Mouse (Mus musculus) intestine, embryonic 16.5 days (tissue): ENCODE measurements at regions not wholly inside any gene's neighbourhood (a gene's known extent, or its start where the extent isn't known, plus 50 kb on each side); places are given as distances from the start of the nearest gene placed in this dataset.

Experiments used
- ATAC-seq: fragments of 200-750 bp; cut with Nextera tagmentation; 2 replicates; pipeline ENCODE4 v1.8.0; 2017; ENCODE audit warnings: moderate TSS enrichment, moderate library complexity
- H3K27ac ChIP-seq: fragments of 300-500 bp; sonication (generic); 2 replicates; pipeline ENCODE4 v1.5.1; 2014; ENCODE audit warnings: mild to moderate bottlenecking, low read length
- H3K27me3 ChIP-seq: fragments of 300-500 bp; sonication (generic); replicated peaks from 2 replicates; pipeline ENCODE4 v1.6.1; 2014; ENCODE audit warnings: low read length, control low read depth, mixed read lengths; ENCODE audit not compliant: control insufficient read depth, insufficient read depth
- H3K36me3 ChIP-seq: fragments of 300-500 bp; sonication (generic); 2 replicates; pipeline ENCODE4 v1.6.1; 2014; ENCODE audit warnings: low read length, control low read depth; ENCODE audit not compliant: control insufficient read depth, insufficient read depth
- H3K4me1 ChIP-seq: fragments of 300-500 bp; sonication (generic); 2 replicates; pipeline ENCODE4 v1.6.1; 2014; ENCODE audit warnings: low read length, control low read depth, mixed read lengths; ENCODE audit not compliant: control insufficient read depth, insufficient read depth
- H3K4me2 ChIP-seq: fragments of 300-500 bp; sonication (generic); 2 replicates; pipeline ENCODE4 v1.6.1; 2014; ENCODE audit warnings: low read depth, low read length, control low read depth
- H3K4me3 ChIP-seq: fragments of 300-500 bp; sonication (generic); 2 replicates; pipeline ENCODE4 v1.5.1; 2014; ENCODE audit warnings: mild to moderate bottlenecking, low read length
- H3K9ac ChIP-seq: fragments of 300-500 bp; sonication (generic); 2 replicates; pipeline ENCODE4 v1.6.1; 2014; ENCODE audit warnings: low read depth, low read length
- H3K9me3 ChIP-seq: fragments of 300-500 bp; sonication (generic); 2 replicates; pipeline ENCODE4 v1.6.1; 2016; ENCODE audit warnings: low read length, control low read depth; ENCODE audit not compliant: control insufficient read depth
- WGBS: fragments of 180-500 bp; shearing (Covaris S2); extraction: QIAGEN DNeasy Blood & Tissue Kit; methylation state at CpG from one replicate; pipeline ENCODE4 v1.1.7; 2014; 5-methylcytosine and 5-hydroxymethylcytosine counted together

DNA sequence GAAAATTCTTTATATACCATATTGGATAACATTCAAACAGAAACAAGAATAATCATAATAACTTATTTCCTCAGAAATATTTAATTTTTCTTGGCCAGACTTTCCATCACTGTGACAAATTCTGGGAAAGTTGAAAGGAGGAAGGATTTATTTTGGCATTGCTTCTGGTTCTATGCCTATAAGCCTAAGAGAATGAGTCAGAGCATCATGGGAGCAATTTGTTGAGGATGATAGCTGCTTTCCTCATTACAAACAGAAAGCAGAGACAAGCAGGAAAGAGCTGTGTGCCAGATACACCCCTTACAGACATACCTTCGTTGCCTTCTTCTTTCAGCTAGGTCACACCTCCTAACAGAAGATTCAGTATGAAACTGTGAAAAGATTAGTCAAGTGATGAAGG is 115.3 kb downstream of the Rgs21 start:
- H3K4me2 ChIP-seq = no peak overlapping the region
- H3K36me3 ChIP-seq = no peaks in the 10 kb centered on the region
- H3K9me3 ChIP-seq = no peaks in the 10 kb centered on the region
- no peak overlapping the region for H3K9ac ChIP-seq
- WGBS = 38% methylated on average over 1 of the region's 1 CpGs
- H3K4me1 ChIP-seq = no peaks in the 10 kb centered on the region
- no peaks in the 10 kb centered on the region for H3K27me3 ChIP-seq
- no peak overlapping the region for H3K4me3 ChIP-seq
- ATAC-seq = no peak
- no peak overlapping the region for H3K27ac ChIP-seq

DNA sequence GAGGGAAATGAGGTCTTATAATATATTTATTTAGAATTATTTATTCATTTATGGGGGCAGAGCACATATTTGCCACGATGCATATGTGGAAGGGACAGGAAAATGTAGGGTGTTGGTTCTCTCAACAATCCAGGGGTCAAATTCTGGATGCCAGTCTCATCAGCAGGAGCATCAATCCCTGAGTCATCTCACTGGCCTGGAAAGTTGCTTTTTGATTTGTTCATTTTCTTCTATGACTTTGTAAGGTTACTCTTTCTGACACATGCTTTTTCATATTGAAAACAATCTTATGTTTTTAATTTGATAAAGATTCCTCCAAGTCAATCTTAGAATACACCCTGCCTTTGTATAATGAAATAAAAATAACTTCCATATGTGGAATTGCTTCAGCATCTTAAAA is 115.7 kb downstream of the Rgs21 start:
- Histone ChIP-seq H3K27me3 (no peaks in the 10 kb centered on the region), H3K9me3 (no peaks in the 10 kb centered on the region), H3K27ac (no peak overlapping the region), H3K9ac (no peak overlapping the region), H3K4me1 (no peaks in the 10 kb centered on the region), H3K36me3 (no peaks in the 10 kb centered on the region), H3K4me2 (no peak overlapping the region), H3K4me3 (no peak overlapping the region)
- 66% methylated on average over 1 of the region's 1 CpGs for WGBS
- no peak for ATAC-seq

DNA sequence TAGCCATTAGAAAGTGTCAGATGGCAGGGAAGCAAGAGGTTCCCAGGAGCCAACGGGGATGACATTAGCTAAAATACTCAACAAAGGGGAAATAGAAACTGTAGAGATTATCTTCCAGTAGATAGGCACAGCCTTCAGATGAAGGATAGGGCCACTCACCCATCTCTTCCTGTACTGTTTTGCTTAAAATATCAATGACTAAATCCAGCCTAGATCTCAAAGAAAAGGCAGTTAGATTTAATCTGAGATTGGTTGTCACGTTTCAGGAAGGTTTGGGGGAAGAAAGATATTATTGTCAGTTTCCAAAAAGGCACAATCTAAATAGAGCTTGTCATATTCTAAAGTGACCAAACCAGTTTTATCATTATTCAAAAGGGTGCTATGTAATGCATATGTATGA is 130.8 kb downstream of the Rgs21 start:
- Histone ChIP-seq H3K27me3 (no peaks in the 10 kb centered on the region), H3K4me1 (no peaks in the 10 kb centered on the region), H3K27ac (no peak overlapping the region), H3K36me3 (no peaks in the 10 kb centered on the region), H3K4me3 (no peak overlapping the region), H3K9ac (no peak overlapping the region), H3K4me2 (no peak overlapping the region), H3K9me3 (no peaks in the 10 kb centered on the region)
- no peak for ATAC-seq
- 78% methylated on average over 2 of the region's 2 CpGs for WGBS

DNA sequence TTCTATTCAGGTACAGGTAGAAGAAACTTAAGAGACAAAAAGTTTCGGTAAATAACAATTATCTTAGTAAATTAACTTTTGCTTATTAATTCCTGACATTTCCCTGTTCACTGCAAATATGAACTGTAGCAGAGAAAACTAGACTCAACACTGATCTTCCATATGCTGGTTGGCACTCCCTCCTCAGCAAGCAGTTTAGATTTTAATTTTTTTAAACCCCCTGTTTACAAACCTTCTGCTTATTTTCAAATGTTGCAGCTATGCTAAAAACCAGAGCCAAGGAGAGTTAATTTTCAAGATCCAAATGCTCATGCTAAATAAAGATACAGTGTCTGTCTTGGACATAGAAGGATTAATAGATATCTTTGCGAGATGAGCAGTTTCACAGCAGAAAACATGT is 134.7 kb downstream of the Rgs21 start:
- WGBS = 87% methylated on average over 2 of the region's 2 CpGs
- Histone ChIP-seq H3K9me3 (no peaks in the 10 kb centered on the region), H3K4me1 (no peaks in the 10 kb centered on the region), H3K9ac (no peak overlapping the region), H3K27ac (no peak overlapping the region), H3K36me3 (no peaks in the 10 kb centered on the region), H3K27me3 (no peaks in the 10 kb centered on the region), H3K4me2 (no peak overlapping the region), H3K4me3 (no peak overlapping the region)
- ATAC-seq = no peak

DNA sequence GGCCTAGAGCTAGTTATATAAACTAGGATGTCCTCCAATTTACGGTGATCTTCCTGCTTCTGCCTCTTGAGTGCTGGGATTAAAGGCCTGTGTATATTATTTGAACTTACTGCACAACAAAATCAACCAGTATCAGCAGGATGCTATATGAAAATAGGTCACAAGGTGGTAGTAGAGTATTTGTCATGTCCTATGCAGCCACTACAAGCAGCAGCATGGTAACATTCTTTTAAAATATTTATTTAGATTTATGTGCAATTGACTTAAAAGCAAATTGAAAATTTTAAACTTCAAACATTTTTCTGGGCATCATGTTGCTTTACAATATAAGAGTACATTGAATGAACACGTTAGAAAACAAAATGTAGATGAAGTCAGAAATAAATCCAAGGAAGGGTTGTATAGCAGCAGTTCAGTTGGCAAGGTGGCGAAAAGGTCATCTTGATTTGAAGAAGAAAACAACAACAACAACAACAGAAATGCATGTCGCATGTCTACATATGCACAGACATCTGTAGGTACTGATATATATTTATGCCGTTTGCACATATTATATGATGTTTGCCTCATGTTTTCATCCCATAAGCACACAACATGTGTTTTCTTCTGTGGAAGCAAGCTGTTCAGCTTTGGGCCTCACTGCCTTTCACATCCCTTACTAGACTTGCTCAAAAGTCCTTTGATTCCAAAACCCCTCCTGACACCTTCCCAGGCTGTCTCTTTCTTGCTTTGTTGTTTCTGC is 135.8 kb downstream of the Rgs21 start:
- H3K27ac ChIP-seq = no peak overlapping the region
- H3K4me3 ChIP-seq = no peak overlapping the region
- no peak overlapping the region for H3K9ac ChIP-seq
- H3K27me3 ChIP-seq = no peaks in the 10 kb centered on the region
- H3K4me1 ChIP-seq = no peaks in the 10 kb centered on the region
- H3K9me3 ChIP-seq = no peaks in the 10 kb centered on the region
- no peaks in the 10 kb centered on the region for H3K36me3 ChIP-seq
- no peak for ATAC-seq
- H3K4me2 ChIP-seq = no peak overlapping the region
- 80% methylated on average over 5 of the region's 5 CpGs for WGBS

DNA sequence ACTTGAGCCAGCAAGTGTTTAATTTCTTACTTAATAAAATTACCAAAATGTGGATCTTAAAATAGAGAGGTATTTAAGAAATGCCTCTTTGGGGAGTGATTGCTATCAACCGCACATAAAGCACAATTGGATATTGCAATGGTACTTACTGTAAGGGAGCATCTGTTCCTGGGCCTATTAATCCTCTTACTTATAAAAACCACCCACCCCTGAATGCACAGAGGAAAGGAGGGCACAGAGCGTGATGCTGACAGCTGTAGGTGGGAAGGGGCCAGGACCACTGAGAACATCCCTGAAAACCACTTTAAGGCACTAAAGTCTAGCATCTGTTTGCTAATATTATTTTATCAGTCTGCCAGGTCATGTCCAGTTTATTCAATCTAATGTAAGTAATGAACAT is 146.1 kb downstream of the Rgs21 start:
- H3K4me3 ChIP-seq = no peak overlapping the region
- WGBS = 79% methylated on average over 2 of the region's 2 CpGs
- H3K9me3 ChIP-seq = no peaks in the 10 kb centered on the region
- no peak for ATAC-seq
- H3K9ac ChIP-seq = no peak overlapping the region
- no peak overlapping the region for H3K27ac ChIP-seq
- no peaks in the 10 kb centered on the region for H3K36me3 ChIP-seq
- H3K4me2 ChIP-seq = no peak overlapping the region
- no peaks in the 10 kb centered on the region for H3K4me1 ChIP-seq
- H3K27me3 ChIP-seq = no peaks in the 10 kb centered on the region

DNA sequence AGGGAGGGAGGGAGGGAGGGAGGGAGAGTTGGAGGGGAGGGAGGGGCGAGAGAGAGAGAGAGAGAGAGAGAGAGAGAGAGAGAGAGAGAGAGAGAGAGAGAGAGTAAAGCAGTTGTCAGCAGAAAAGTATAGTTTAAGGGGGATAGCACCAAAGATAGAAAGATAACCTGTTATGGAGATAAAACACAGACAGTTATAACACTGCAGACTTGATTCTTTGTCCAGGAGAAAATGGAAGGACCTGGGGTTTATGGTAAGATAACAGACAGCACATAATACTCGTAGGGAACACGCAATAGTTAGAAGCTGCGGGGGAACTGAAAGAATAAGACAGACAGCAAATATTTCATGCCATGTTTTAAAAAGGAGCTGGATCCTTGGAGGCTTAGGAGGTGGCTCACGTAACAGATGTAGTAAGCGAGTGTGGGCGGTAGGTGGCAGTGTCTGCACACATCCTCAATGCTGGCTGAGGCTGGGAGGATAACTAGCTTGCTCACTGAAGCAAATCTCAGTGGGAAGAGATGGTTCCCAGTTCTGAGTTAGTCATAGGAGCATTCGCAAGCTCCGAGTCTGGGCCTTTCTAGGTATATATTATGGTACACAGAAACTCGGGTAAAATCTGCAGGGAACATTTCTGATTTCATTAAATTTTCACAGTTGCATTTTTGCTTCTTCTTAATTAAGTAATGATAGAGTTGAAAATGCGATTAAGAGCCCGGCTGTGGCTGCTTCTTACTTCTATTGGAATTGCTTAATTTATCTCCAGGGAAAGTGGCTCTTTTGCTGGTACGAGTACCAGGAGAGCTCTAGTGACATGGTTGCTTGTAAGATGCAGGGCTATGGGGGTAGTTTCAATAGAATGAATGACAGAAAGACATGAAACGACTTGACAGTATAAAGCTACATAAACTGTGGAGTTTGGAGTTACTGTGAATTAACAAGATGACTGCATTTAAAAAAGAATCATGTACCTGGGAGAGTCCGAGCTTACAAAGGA is 157.6 kb upstream of the Rgs1 start:
- peak; percentile 89 for ATAC-seq
- 33% methylated on average over 15 of the region's 15 CpGs for WGBS
- H3K4me1 ChIP-seq = no peaks in the 10 kb centered on the region
- H3K27ac ChIP-seq = no peak overlapping the region
- H3K4me2 ChIP-seq = no peak overlapping the region
- H3K4me3 ChIP-seq = no peak overlapping the region
- no peaks in the 10 kb centered on the region for H3K27me3 ChIP-seq
- no peaks in the 10 kb centered on the region for H3K9me3 ChIP-seq
- no peak overlapping the region for H3K9ac ChIP-seq
- no peaks in the 10 kb centered on the region for H3K36me3 ChIP-seq

DNA sequence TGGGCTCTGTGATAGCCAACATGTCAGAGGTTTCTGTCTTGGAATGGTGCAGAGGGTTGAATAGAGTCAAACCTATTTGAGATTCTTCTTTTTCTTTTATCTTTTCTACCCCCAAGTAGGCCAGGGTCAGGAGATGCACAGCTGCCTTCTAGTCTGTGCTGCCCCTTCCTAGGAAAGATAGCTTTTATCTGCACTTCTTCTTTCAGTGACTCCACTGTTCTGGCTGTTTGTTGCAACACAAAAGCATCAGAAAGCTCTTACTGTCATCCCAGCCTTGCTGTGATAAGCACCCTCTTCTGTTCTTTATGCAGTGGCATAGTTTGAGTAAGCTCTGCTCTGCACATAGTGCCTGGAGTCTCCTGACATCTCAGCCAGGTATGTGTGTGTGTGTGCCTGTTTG is 156.7 kb upstream of the Rgs1 start:
- Histone ChIP-seq H3K4me1 (no peaks in the 10 kb centered on the region), H3K4me3 (no peak overlapping the region), H3K4me2 (no peak overlapping the region), H3K9me3 (no peaks in the 10 kb centered on the region), H3K27ac (no peak overlapping the region), H3K9ac (no peak overlapping the region), H3K36me3 (no peaks in the 10 kb centered on the region), H3K27me3 (no peaks in the 10 kb centered on the region)
- ATAC-seq = no peak

DNA sequence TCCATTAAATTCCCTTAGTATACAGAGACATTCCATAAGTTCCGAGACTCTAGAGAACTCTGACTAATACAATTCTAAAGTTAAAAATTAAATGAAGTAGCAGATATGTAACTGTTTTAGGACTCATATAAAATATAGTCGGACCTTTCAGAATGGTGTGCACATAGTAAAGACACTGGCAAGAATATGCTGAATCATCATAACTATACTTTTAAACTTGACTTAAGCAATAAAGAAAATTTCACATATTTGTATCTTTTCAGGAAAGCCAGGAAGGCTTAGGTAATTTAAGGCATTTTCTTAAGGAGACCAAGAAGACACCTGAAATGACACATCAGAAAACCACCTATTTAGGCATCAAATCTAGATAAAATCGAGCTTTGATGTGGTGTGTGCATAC is 156.0 kb upstream of the Rgs1 start:
- H3K27ac ChIP-seq = no peak overlapping the region
- no peak overlapping the region for H3K4me2 ChIP-seq
- no peak for ATAC-seq
- no peaks in the 10 kb centered on the region for H3K9me3 ChIP-seq
- no peaks in the 10 kb centered on the region for H3K36me3 ChIP-seq
- no peak overlapping the region for H3K9ac ChIP-seq
- H3K4me1 ChIP-seq = no peaks in the 10 kb centered on the region
- 72% methylated on average over 3 of the region's 3 CpGs for WGBS
- no peak overlapping the region for H3K4me3 ChIP-seq
- no peaks in the 10 kb centered on the region for H3K27me3 ChIP-seq
